Mouse (Mus musculus): ENCODE results near the gene Gpn2. TPM values are rescaled to one million over a fixed set of nuclear protein-coding genes. Genes with fewer than 3 reads are reported as not detected.
A peak's percentile ranks its signal among the peaks of the same experiment; 100 is the strongest.

Gpn2 gene
- polyA plus RNA-seq, 2 experiments: 10.0 to 15.2 TPM

DNA sequence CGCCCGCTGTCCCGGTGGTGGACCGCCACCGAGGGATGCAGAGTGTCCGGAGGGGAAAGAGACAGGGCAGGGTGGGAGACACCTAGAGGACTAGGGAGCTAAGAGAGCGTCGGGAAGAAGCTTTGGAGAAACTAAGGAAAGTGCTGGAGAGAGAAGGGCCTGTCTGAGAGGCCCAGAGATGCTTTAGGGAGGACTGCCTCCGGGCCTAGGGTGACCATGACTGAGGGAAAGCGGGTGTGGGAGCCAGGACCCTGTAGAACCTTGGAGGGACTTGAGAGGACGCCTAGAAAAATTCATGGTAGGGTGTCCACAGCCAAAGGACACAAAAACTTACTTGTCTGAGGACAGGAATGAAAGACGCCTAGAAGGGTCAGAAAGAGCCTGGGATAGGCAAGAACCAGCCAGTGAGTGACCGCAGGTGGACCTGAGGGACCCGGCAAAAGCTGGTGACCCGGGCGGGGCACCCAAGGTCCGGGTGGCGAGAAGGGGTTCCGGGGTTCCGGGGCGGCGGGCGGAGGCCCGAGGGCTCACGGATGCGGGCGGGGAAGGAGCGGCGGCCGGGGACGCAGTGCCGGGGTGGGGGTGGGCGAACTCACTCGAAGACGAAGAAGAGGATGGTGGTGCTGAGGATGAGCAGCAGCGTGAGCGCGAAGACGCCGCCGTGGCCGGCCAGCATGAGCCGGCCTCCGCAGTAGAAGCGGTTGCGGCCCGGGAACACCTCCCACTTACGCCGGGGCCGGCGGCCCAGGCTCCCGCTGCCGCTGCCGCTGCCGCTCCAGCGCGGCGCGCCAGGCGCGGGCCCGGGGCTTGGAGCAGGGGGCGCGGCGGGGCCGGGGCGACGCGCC lies 48.5 kb downstream of the Gpn2 start:
- Histone ChIP-seq H3K27me3 (ENCODE audit: control insufficient read depth, insufficient read depth, low read length) (no peaks in the 10 kb centered on the region), H3K36me3 (replicated peaks; ENCODE audit: control insufficient read depth, insufficient read depth, low read depth) (no peaks in the 10 kb centered on the region), H3K4me2 (ENCODE audit: low read depth) (peak overlapping the region; percentile 95), H3K4me1 (replicated peaks; ENCODE audit: control insufficient read depth in 2 of 2, insufficient read depth in 2 of 2, low read length in 1 of 2) (peaks cover 7 to 16% of the 10 kb centered on the region in 2 experiments), H3K27ac (no peak overlapping the region), H3K4me3 (ENCODE audit: insufficient read depth in 1 of 2, low read depth in 2 of 2, low read length in 2 of 2) (peak overlapping the region; percentile 69 to 87), H3K9ac (replicated peaks) (peak overlapping the region; percentile 79), H3K9me3 (ENCODE audit: control insufficient read depth, low read length) (no peaks in the 10 kb centered on the region)
- DNase-seq (ENCODE audit: low read depth in 3 of 3, low spot score in 3 of 3) (no peak), ATAC-seq (ENCODE audit: insufficient read depth) (peak; percentile 76)
- WGBS (ENCODE audit: insufficient replicate concordance): 3% methylated on average over 60 of the region's 69 CpGs
- TF ChIP-seq EP300 (IDR thresholded peaks at IDR 0.05; ENCODE audit: low read depth) (no peak), CTCF (IDR thresholded peaks at IDR 0.05; ENCODE audit: low read depth) (no peak)

DNA sequence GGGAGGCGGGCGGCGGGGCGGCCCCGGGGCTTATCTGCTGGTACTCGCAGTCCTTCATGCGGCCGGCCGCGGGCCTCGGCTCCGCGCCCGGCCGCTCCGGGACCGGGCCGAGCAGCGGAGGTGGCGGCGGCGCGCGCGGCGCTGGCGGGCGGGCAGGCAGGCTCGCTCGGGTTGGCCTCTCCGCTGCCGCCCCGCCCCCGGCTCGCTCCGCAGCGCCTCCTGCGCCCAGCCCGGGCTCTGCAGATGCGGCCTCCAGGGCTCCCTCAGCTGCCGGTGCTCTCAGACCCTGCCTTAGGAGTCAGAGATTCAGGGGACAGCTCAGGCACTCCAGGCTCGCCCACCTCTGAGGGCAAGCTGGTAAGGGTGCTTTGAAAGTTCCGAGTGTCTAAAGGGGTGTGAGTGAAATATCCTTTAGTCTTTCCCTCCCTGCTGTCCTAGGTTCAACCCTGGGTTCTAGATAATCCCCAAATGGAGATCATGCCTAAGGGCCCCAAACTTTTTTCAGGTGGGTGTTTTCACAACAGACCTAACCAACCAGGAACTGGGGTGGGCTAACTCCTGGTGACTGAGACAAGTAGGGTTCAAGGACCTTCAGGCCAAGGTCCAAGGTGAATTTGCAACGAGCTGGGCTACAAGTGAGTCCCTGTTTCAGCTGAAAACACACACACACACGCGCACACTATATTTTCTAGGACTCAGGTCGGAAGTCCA lies 49.3 kb downstream of the Gpn2 start:
- Histone ChIP-seq H3K9ac (replicated peaks) (peak overlapping the region; percentile 79), H3K36me3 (replicated peaks; ENCODE audit: control insufficient read depth, insufficient read depth, low read depth) (no peaks in the 10 kb centered on the region), H3K4me1 (replicated peaks; ENCODE audit: control insufficient read depth in 2 of 2, insufficient read depth in 2 of 2, low read length in 1 of 2) (peaks cover 7 to 16% of the 10 kb centered on the region in 2 experiments), H3K27ac (no peak overlapping the region), H3K9me3 (ENCODE audit: control insufficient read depth, low read length) (no peaks in the 10 kb centered on the region), H3K4me2 (ENCODE audit: low read depth) (peak overlapping the region; percentile 95), H3K27me3 (ENCODE audit: control insufficient read depth, insufficient read depth, low read length) (no peaks in the 10 kb centered on the region), H3K4me3 (ENCODE audit: insufficient read depth in 1 of 2, low read depth in 2 of 2, low read length in 2 of 2) (peak overlapping the region; percentile 69 to 87)
- DNase-seq (ENCODE audit: low read depth in 3 of 3, low spot score in 3 of 3): peak; percentile 49 to 62 (median 55)
- TF ChIP-seq CTCF (IDR thresholded peaks at IDR 0.05; ENCODE audit: low read depth) (peak; percentile 79), EP300 (IDR thresholded peaks at IDR 0.05; ENCODE audit: low read depth) (no peak)
- 9% methylated on average over 36 of the region's 47 CpGs for WGBS (ENCODE audit: insufficient replicate concordance)
- peak; percentile 82 for ATAC-seq (ENCODE audit: insufficient read depth)

DNA sequence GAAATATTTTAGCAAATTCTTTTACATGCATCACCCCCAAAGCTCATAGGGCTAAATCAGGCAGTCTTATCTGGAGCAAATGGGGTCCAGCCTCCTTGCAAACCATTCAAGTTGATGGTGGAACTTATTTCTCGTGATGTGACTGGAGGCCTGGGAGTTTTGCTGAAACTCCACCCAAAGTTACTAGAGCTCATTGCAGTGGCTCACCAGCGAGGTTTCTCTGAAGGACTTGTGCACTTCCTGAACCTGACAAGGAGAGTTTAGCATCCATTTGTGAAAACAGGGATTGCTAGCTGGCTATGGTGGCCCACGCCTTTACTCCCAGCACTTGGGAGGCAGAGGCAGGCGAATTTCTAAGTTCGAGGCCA lies 49.9 kb downstream of the Gpn2 start:
- DNase-seq (ENCODE audit: low read depth in 3 of 3, low spot score in 3 of 3) (no peak), ATAC-seq (ENCODE audit: insufficient read depth) (no peak)
- H3K27ac ChIP-seq: no peak overlapping the region
- no peaks in the 10 kb centered on the region for H3K9me3 ChIP-seq (ENCODE audit: control insufficient read depth, low read length)
- peaks cover 7 to 16% of the 10 kb centered on the region in 2 experiments for H3K4me1 ChIP-seq (replicated peaks; ENCODE audit: control insufficient read depth in 2 of 2, insufficient read depth in 2 of 2, low read length in 1 of 2)
- H3K4me2 ChIP-seq (ENCODE audit: low read depth): peak overlapping the region; percentile 95
- TF ChIP-seq CTCF (IDR thresholded peaks at IDR 0.05; ENCODE audit: low read depth): no peak
- no peak for TF ChIP-seq EP300 (IDR thresholded peaks at IDR 0.05; ENCODE audit: low read depth)
- H3K27me3 ChIP-seq (ENCODE audit: control insufficient read depth, insufficient read depth, low read length): no peaks in the 10 kb centered on the region
- H3K4me3 ChIP-seq (ENCODE audit: insufficient read depth in 1 of 2, low read depth in 2 of 2, low read length in 2 of 2): no peak overlapping the region
- H3K9ac ChIP-seq (replicated peaks): no peak overlapping the region
- H3K36me3 ChIP-seq (replicated peaks; ENCODE audit: control insufficient read depth, insufficient read depth, low read depth): no peaks in the 10 kb centered on the region
- 63% methylated on average over 5 of the region's 5 CpGs for WGBS (ENCODE audit: insufficient replicate concordance)

Small RNA genes within 50 kb of the gene (microRNA-seq; reads per million reads assigned to microRNA genes)
- gene Gm23158: not detected

Other genes starting within 250 kb of the Gpn2 start
- 6.4 and 7.0 TPM in 2 replicates for gene Wdtc1, start 230.9 kb upstream of the Gpn2 start, polyA plus RNA-seq (2012; rRNA removed)
- 7.3 and 9.1 TPM in 2 replicates for gene Wdtc1, start 230.9 kb upstream of the Gpn2 start, polyA plus RNA-seq (2014; fragmentation: Nextera tagmentation; extraction: Ambion mirVana)
- 6.7 and 7.6 TPM in 2 replicates for gene Slc9a1, start 214.7 kb upstream of the Gpn2 start, polyA plus RNA-seq (2012; rRNA removed)
- 2.1 and 2.3 TPM in 2 replicates for gene Slc9a1, start 214.7 kb upstream of the Gpn2 start, polyA plus RNA-seq (2014; fragmentation: Nextera tagmentation; extraction: Ambion mirVana)
- 0.02 and 0.05 TPM in 2 replicates for gene Tent5b, start 104.2 kb upstream of the Gpn2 start, polyA plus RNA-seq (2012; rRNA removed)
- gene Tent5b, start 104.2 kb upstream of the Gpn2 start, polyA plus RNA-seq (2014; fragmentation: Nextera tagmentation; extraction: Ambion mirVana): not detected in 2 replicates
- 0.04 TPM in 1 of 2 replicates, not detected in the other for gene Trnp1, start 85.8 kb upstream of the Gpn2 start, polyA plus RNA-seq (2012; rRNA removed)
- gene Trnp1, start 85.8 kb upstream of the Gpn2 start, polyA plus RNA-seq (2014; fragmentation: Nextera tagmentation; extraction: Ambion mirVana): not detected in 2 replicates
- gene Kdf1, start 65.4 kb upstream of the Gpn2 start, polyA plus RNA-seq (2012; rRNA removed): 0.18 and 0.43 TPM in 2 replicates
- 0.48 and 0.53 TPM in 2 replicates for gene Kdf1, start 65.4 kb upstream of the Gpn2 start, polyA plus RNA-seq (2014; fragmentation: Nextera tagmentation; extraction: Ambion mirVana)
- gene Nudc, start 38.4 kb upstream of the Gpn2 start, polyA plus RNA-seq (2012; rRNA removed): 64.5 and 124 TPM in 2 replicates
- 88.2 and 101 TPM in 2 replicates for gene Nudc, start 38.4 kb upstream of the Gpn2 start, polyA plus RNA-seq (2014; fragmentation: Nextera tagmentation; extraction: Ambion mirVana)
- gene Nr0b2, start 31.0 kb upstream of the Gpn2 start, polyA plus RNA-seq (2012; rRNA removed): 0.38 and 0.48 TPM in 2 replicates
- gene Nr0b2, start 31.0 kb upstream of the Gpn2 start, polyA plus RNA-seq (2014; fragmentation: Nextera tagmentation; extraction: Ambion mirVana): 0.77 and 0.85 TPM in 2 replicates
- 1.9 and 3.1 TPM in 2 replicates for gene Gpatch3, start 9.6 kb upstream of the Gpn2 start, polyA plus RNA-seq (2012; rRNA removed)
- gene Gpatch3, start 9.6 kb upstream of the Gpn2 start, polyA plus RNA-seq (2014; fragmentation: Nextera tagmentation; extraction: Ambion mirVana): 3.1 and 4.6 TPM in 2 replicates
- 0.45 and 0.52 TPM in 2 replicates for gene Sfn, start 17.8 kb downstream of the Gpn2 start, polyA plus RNA-seq (2012; rRNA removed)
- gene Sfn, start 17.8 kb downstream of the Gpn2 start, polyA plus RNA-seq (2014; fragmentation: Nextera tagmentation; extraction: Ambion mirVana): 0.10 and 0.35 TPM in 2 replicates
- 3.8 and 3.9 TPM in 2 replicates for gene Zdhhc18, start 65.8 kb downstream of the Gpn2 start, polyA plus RNA-seq (2012; rRNA removed)
- gene Zdhhc18, start 65.8 kb downstream of the Gpn2 start, polyA plus RNA-seq (2014; fragmentation: Nextera tagmentation; extraction: Ambion mirVana): 0.58 and 0.90 TPM in 2 replicates
- 3.2 and 3.3 TPM in 2 replicates for gene Pigv, start 88.3 kb downstream of the Gpn2 start, polyA plus RNA-seq (2012; rRNA removed)
- gene Pigv, start 88.3 kb downstream of the Gpn2 start, polyA plus RNA-seq (2014; fragmentation: Nextera tagmentation; extraction: Ambion mirVana): 3.1 and 4.0 TPM in 2 replicates
- 11.9 and 12.0 TPM in 2 replicates for gene Arid1a, start 172.4 kb downstream of the Gpn2 start, polyA plus RNA-seq (2012; rRNA removed)
- gene Arid1a, start 172.4 kb downstream of the Gpn2 start, polyA plus RNA-seq (2014; fragmentation: Nextera tagmentation; extraction: Ambion mirVana): 7.4 and 7.8 TPM in 2 replicates